Mouse (Mus musculus) liver, embryonic 14.5 days (tissue): ENCODE measurements at regions not wholly inside any gene's neighbourhood (a gene's known extent, or its start where the extent isn't known, plus 50 kb on each side); places are given as distances from the start of the nearest gene placed in this dataset.

Experiments used
- CTCF ChIP-seq: IDR thresholded peaks from 2 replicates; pipeline ENCODE4 v1.5.1; 2016; ENCODE audit warnings: antibody characterized with exemption, low read depth, control low read depth
- EP300 ChIP-seq: IDR thresholded peaks from 2 replicates; pipeline ENCODE4 v1.6.1; 2016; ENCODE audit warnings: antibody characterized with exemption, low read depth

DNA sequence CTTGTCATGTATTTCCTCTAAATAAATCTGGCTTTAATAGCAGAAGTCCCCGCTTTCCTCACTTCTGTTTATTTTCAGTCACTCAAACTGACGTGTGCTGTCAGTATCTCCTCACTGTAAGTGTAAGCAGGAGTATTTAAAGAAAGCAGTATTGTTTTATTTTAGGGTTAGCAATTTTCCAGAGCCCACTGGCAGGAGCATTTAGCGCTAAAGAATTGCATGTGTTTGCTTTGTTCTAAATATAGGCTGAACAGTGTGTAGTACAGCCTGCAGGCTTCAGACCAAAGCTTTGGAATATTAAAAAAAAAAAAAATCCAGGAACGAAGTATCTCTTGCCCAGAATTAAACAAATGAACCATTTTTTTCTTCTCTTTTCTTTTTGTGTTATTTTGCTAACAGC, 277.5 kb upstream of the Bmp2 start:
- no peak for TF ChIP-seq CTCF
- TF ChIP-seq EP300 = no peak
